Mouse (Mus musculus): ENCODE measurements around the gene Slc35f4.

DNA sequence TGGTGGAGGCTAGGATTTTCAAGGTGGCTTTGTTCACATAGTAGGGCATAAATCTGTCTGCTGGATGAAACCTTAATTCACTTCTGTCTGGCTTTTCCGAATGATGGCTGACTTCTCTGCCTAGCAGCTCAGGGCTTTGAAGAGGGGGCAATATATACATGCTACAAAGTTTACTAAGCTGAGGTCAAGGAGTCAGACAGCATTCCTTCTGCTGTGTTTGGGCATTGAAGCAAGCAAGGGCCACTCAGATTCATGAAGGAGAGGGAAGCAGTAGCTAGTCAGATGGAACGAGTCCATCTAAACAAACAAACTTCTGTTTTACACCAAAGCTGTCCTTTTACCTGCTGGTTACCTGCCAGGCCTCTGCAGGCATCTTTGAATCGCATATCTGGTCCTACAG lies 248.2 kb downstream of the Slc35f4 start:
- TF ChIP-seq CTCF (IDR thresholded peaks at IDR 0.05; ENCODE audit: low read depth, low read length), result no peak
- no peak for TF ChIP-seq POLR2A (IDR thresholded peaks at IDR 0.05; ENCODE audit: extremely low read depth, insufficient read depth, low read length)
